ENCODE assay signal across 12 mouse cellular contexts in genomic region chr17:83273636-83274035, GRCm38 (mm10). TPM values are rescaled to one million over a fixed set of nuclear protein-coding genes. Genes with fewer than 3 reads are reported as not detected.
DNase-seq lines count a peak whose midpoint lies in the region; ATAC-seq and TF ChIP-seq lines count a peak whose summit lies in the region.
"Had no signal": no experiment of that assay in that cellular context is flagged by ENCODE, and none has a peak within 500 bp of the region (broad histone marks: within the 10 kb centered on the region; RNA-seq: fewer than 3 reads in every experiment).

No protein-coding gene starts in this region.

- no peak for TF ChIP-seq EP300 in liver, postnatal 0 days (IDR thresholded peaks at IDR 0.05; ENCODE audit: low read depth)

- H3K27ac ChIP-seq in hindbrain, embryonic 12.5 days: no peak overlapping the region
- H3K27ac ChIP-seq in hindbrain, embryonic 14.5 days: no peak overlapping the region
- H3K27ac ChIP-seq in heart, embryonic 14.5 days (replicated peaks in 1 of 2; ENCODE audit: control insufficient read depth in 1 of 2, insufficient read depth in 1 of 2, low read depth in 2 of 2, low read length in 2 of 2): no peak overlapping the region
- H3K27ac ChIP-seq in kidney, postnatal 0 days: 0 out of 2 replicates have a peak overlapping the region, but pooled peaks have one; percentile 71
- peak overlapping the region; percentile 67 for H3K27ac ChIP-seq in liver, postnatal 0 days (ENCODE audit: low read depth)

- no peak for ATAC-seq in hindbrain, embryonic 12.5 days (ENCODE audit: low FRiP score)
- ATAC-seq in hindbrain, embryonic 14.5 days (ENCODE audit: low FRiP score): no peak
- ATAC-seq in heart, embryonic 14.5 days (ENCODE audit: insufficient number of reproducible peaks, insufficient read depth, low FRiP score, low read depth): no peak
- no peak; the same call in 1 of the 2 replicates for ATAC-seq in kidney, postnatal 0 days (replicated peaks; ENCODE audit: low FRiP score, low read depth)
- ATAC-seq in liver, postnatal 0 days: 0 out of 2 replicates have a peak, but pooled peaks have one; percentile 20

- DNase-seq in hindbrain, embryonic 14.5 days (ENCODE audit: low spot score): no peak
- DNase-seq in kidney, postnatal 0 days (ENCODE audit: low spot score): peak; percentile 47
- DNase-seq in liver, postnatal 0 days: peak; percentile 52
- DNase-seq in left cerebral cortex, postnatal 36 days (ENCODE audit: low spot score in 2 of 2): no peak
- DNase-seq in layer of hippocampus, adult 9-10 months (ENCODE audit: low spot score): no peak
- DNase-seq in left cerebral cortex, adult 8-10 months (ENCODE audit: low spot score in 2 of 2): no peak

- H3K9ac ChIP-seq in hindbrain, embryonic 12.5 days: no peak overlapping the region
- no peak overlapping the region for H3K9ac ChIP-seq in hindbrain, embryonic 14.5 days
- no peak overlapping the region for H3K9ac ChIP-seq in heart, embryonic 14.5 days (ENCODE audit: low read length)
- no peak overlapping the region; the same call in 1 of the 2 replicates for H3K9ac ChIP-seq in kidney, postnatal 0 days (ENCODE audit: low read depth, low read length)
- H3K9ac ChIP-seq in liver, postnatal 0 days (replicated peaks): no peak overlapping the region; the same call in 1 of the 2 replicates

- H3K9me3 ChIP-seq in hindbrain, embryonic 12.5 days (replicated peaks): no peaks in the 10 kb centered on the region
- H3K9me3 ChIP-seq in hindbrain, embryonic 14.5 days (ENCODE audit: control insufficient read depth, low read length): no peaks in the 10 kb centered on the region
- no peaks in the 10 kb centered on the region for H3K9me3 ChIP-seq in heart, embryonic 14.5 days (ENCODE audit: control insufficient read depth, low read length)
- no peaks in the 10 kb centered on the region for H3K9me3 ChIP-seq in kidney, postnatal 0 days (replicated peaks; ENCODE audit: low read length)
- H3K9me3 ChIP-seq in liver, postnatal 0 days (ENCODE audit: low read length): no peaks in the 10 kb centered on the region

- WGBS in hindbrain, embryonic 12.5 days: 16% methylated on average over 9 of the region's 9 CpGs
- 25% methylated on average over 9 of the region's 9 CpGs for WGBS in hindbrain, embryonic 14.5 days
- WGBS in heart, embryonic 14.5 days: 23% methylated on average over 9 of the region's 9 CpGs
- WGBS in kidney, postnatal 0 days: 29% methylated on average over 9 of the region's 9 CpGs
- WGBS in liver, postnatal 0 days (ENCODE audit: insufficient replicate concordance): 21% methylated on average over 9 of the region's 9 CpGs

- no peak overlapping the region for H3K4me3 ChIP-seq in hindbrain, embryonic 12.5 days
- no peak overlapping the region for H3K4me3 ChIP-seq in hindbrain, embryonic 14.5 days (replicated peaks; ENCODE audit: low read length)
- H3K4me3 ChIP-seq in heart, embryonic 14.5 days (ENCODE audit: control insufficient read depth in 1 of 2, insufficient read depth in 1 of 2, low read depth in 1 of 2, low read length in 2 of 2): no peak overlapping the region
- no peak overlapping the region for H3K4me3 ChIP-seq in kidney, postnatal 0 days (replicated peaks; ENCODE audit: low read depth, low read length)
- peak overlapping the region; percentile 17; the same call in 1 of the 2 replicates for H3K4me3 ChIP-seq in liver, postnatal 0 days (ENCODE audit: low read depth, low read length)
- H3K4me3 ChIP-seq: erythroblast, embryonic 14.5 days; heart, adult 2 months; myocyte had no signal

- intact Hi-C loops in left cerebral cortex, postnatal 36 days (cut with DNase I): loop anchor here (5.0 to 10.0 kb wide), 3 partner anchors 164 to 579 kb away; partner anchors contain the start of gene Cox7a2l

- peaks cover 34% of the 10 kb centered on the region for H3K4me1 ChIP-seq in hindbrain, embryonic 12.5 days
- H3K4me1 ChIP-seq in hindbrain, embryonic 14.5 days (replicated peaks; ENCODE audit: control insufficient read depth, insufficient read depth, low read length): peaks cover 21% of the 10 kb centered on the region
- H3K4me1 ChIP-seq in heart, embryonic 14.5 days (ENCODE audit: control insufficient read depth in 2 of 2, insufficient read depth in 2 of 2, low read length in 2 of 2): peaks cover 36% of the 10 kb centered on the region in 2 experiments
- peaks cover 21% of the 10 kb centered on the region for H3K4me1 ChIP-seq in kidney, postnatal 0 days (replicated peaks; ENCODE audit: insufficient read depth, low read length)
- H3K4me1 ChIP-seq in liver, postnatal 0 days (ENCODE audit: insufficient read depth): peaks cover 40% of the 10 kb centered on the region

- no peak for TF ChIP-seq CTCF in kidney, postnatal 0 days (IDR thresholded peaks at IDR 0.05; ENCODE audit: low read depth)
- TF ChIP-seq CTCF in liver, postnatal 0 days (IDR thresholded peaks at IDR 0.05; ENCODE audit: low read depth): no peak

- H3K4me2 ChIP-seq in hindbrain, embryonic 12.5 days (replicated peaks): peak overlapping the region; percentile 19; the same call in 1 of the 2 replicates
- no peak overlapping the region for H3K4me2 ChIP-seq in hindbrain, embryonic 14.5 days (replicated peaks)
- H3K4me2 ChIP-seq in heart, embryonic 14.5 days (ENCODE audit: low read length): peak overlapping the region; percentile 45
- peak overlapping the region; percentile 40 for H3K4me2 ChIP-seq in kidney, postnatal 0 days (ENCODE audit: low read length)
- H3K4me2 ChIP-seq in liver, postnatal 0 days (ENCODE audit: low read depth, low read length): peak overlapping the region; percentile 67

- no peaks in the 10 kb centered on the region for H3K36me3 ChIP-seq in hindbrain, embryonic 12.5 days
- H3K36me3 ChIP-seq in hindbrain, embryonic 14.5 days (replicated peaks; ENCODE audit: control insufficient read depth, insufficient read depth): no peaks in the 10 kb centered on the region
- no peaks in the 10 kb centered on the region for H3K36me3 ChIP-seq in heart, embryonic 14.5 days (ENCODE audit: control insufficient read depth, insufficient read depth, low read length)
- no peaks in the 10 kb centered on the region for H3K36me3 ChIP-seq in kidney, postnatal 0 days (ENCODE audit: insufficient read depth, low read length)
- H3K36me3 ChIP-seq in liver, postnatal 0 days (replicated peaks; ENCODE audit: insufficient read depth, low read length): no peaks in the 10 kb centered on the region

- H3K27me3 ChIP-seq in hindbrain, embryonic 12.5 days: peaks cover 14% of the 10 kb centered on the region; the same call in 1 of the 2 replicates
- peaks cover 4% of the 10 kb centered on the region; the same call in 1 of the 2 replicates for H3K27me3 ChIP-seq in hindbrain, embryonic 14.5 days (ENCODE audit: control insufficient read depth, insufficient read depth, low read length)
- H3K27me3 ChIP-seq in heart, embryonic 14.5 days (ENCODE audit: control insufficient read depth, insufficient read depth, low read length): no peaks in the 10 kb centered on the region
- H3K27me3 ChIP-seq in kidney, postnatal 0 days (ENCODE audit: insufficient read depth, low read length): 0 out of 2 replicates have a peak, but pooled peaks cover 6% of the 10 kb centered on the region
- 0 out of 2 replicates have a peak, but pooled peaks cover 3% of the 10 kb centered on the region for H3K27me3 ChIP-seq in liver, postnatal 0 days (ENCODE audit: insufficient read depth, low read length)

RNA-seq across cellular contexts. Expression of gene Pkdcc, which starts 58.5 kb away (rescaled TPM):
- 14.6 and 17.9 TPM in 2 replicates for polyA plus RNA-seq in hindbrain, embryonic 12.5 days (2016; fragmentation: Nextera tagmentation; extraction: Ambion mirVana)
- 5.5 and 7.5 TPM in 2 replicates for polyA plus RNA-seq in hindbrain, embryonic 14.5 days (2014; fragmentation: Nextera tagmentation; extraction: Ambion mirVana)
- 12.5 and 20.2 TPM in 2 replicates for polyA plus RNA-seq in heart, embryonic 14.5 days (2014; fragmentation: Nextera tagmentation; extraction: Ambion mirVana)
- polyA plus RNA-seq in kidney, postnatal 0 days (2015; fragmentation: Nextera tagmentation; extraction: Ambion mirVana): 28.5 and 29.1 TPM in 2 replicates
- 2.5 and 3.6 TPM in 2 replicates for polyA plus RNA-seq in liver, postnatal 0 days (2015; fragmentation: Nextera tagmentation; extraction: Ambion mirVana)
- 10 to 100 TPM; 11.7 to 15.7 TPM for total RNA-seq in left cerebral cortex, postnatal 36 days (2021)
- 10 to 100 TPM; 13.1 to 16.5 (median 14.4) TPM for total RNA-seq in left cerebral cortex, adult 8-10 months (2022)
- total RNA-seq: MEL had no signal

Comparison
In these comparisons a context has a peak if more than half of its experiments do, and no peak if none do; other contexts are left out.
1. H3K27ac ChIP-seq: peak in kidney, postnatal 0 days (single experiment) and liver, postnatal 0 days (single experiment); none in hindbrain, embryonic 12.5 days (single experiment), hindbrain, embryonic 14.5 days (single experiment) and heart, embryonic 14.5 days (0 of 2).
2. DNase-seq: peak in kidney, postnatal 0 days (single experiment) and liver, postnatal 0 days (single experiment); none in hindbrain, embryonic 14.5 days (single experiment), left cerebral cortex, postnatal 36 days (0 of 2), layer of hippocampus, adult 9-10 months (single experiment) and left cerebral cortex, adult 8-10 months (0 of 2).